8 mouse cellular contexts compared by ENCODE assay signal in the genomic region with DNA sequence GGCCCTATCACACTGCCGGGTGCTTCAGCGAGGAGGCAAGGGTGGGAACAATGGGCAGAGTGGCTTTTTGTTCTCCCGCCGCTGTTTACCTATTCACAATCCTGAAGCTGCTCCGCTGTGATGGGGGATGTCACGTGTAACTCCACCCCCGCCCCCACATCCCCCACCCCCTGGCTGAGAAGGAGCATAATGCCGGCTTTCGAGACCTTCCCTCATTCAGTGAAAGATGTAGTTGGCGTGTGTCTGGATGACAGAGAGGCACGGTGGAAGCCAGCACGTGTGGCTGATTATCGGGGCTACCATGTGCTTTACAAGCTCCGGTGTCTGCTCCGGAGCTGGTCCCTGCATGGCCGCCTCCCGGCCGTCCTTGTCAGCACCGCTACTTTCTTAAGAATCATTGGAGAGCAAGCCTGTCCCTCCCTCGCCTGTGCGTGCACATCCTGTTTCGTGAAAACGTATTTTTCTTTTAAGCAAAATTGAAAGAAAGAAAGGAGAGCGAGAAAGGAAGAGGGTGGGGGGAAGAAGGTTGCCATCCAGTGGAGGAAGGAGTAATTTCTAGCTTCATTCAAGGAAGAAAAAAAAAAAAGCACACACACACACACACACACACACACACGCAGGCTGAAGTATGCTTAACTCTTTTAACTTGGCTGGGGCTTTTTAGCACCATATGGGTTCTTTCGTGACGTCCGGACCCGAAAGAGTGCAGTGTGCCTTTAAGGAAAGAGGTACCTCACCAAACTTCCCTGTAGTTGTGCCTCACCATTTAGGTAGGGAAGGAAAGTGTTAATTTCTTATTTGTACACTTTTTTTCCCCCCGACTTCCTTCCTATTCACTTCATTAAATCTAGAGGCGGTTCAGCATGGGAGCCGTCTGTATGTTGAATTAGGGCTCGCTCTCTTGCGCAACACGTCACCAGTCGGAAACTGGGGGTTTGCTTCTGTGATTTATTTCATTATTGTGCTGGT.
DNase-seq lines count a peak whose midpoint lies in the region; ATAC-seq lines count a peak whose summit lies in the region.

No protein-coding gene starts in this region.

- H3K4me2 ChIP-seq in hindbrain, embryonic 13.5 days: peak overlapping the region; percentile 68

- H3K4me1 ChIP-seq in hindbrain, embryonic 13.5 days (replicated peaks): peaks cover 24% of the 10 kb centered on the region

- no peaks in the 10 kb centered on the region for H3K9me3 ChIP-seq in hindbrain, embryonic 13.5 days

- H3K27me3 ChIP-seq in hindbrain, embryonic 13.5 days: no peaks in the 10 kb centered on the region

- peak; percentile 92 for DNase-seq in NIH3T3 (ENCODE audit: low read depth)
- DNase-seq in cerebellum, adult 8-10 months: peak; percentile 56
- peak; percentile 65 to 72 for DNase-seq in frontal cortex, postnatal 10 days (ENCODE audit: low spot score in 2 of 2)
- DNase-seq in layer of hippocampus, postnatal 36 days: peak; percentile 59 to 62
- peak; percentile 74 for DNase-seq in lung, postnatal 25 days (ENCODE audit: low spot score)
- DNase-seq in retina, postnatal 1 day: peak; percentile 87
- peak; percentile 51 for DNase-seq in urinary bladder, postnatal 25 days (ENCODE audit: low spot score)

- H3K36me3 ChIP-seq in hindbrain, embryonic 13.5 days: no peaks in the 10 kb centered on the region

- peak overlapping the region; percentile 100 for H3K27ac ChIP-seq in hindbrain, embryonic 13.5 days

- peak overlapping the region; percentile 80 for H3K9ac ChIP-seq in hindbrain, embryonic 13.5 days

- WGBS in hindbrain, embryonic 13.5 days: under 1% methylated on average over 36 of the region's 36 CpGs

- peak overlapping the region; percentile 45 for H3K4me3 ChIP-seq in hindbrain, embryonic 13.5 days

- peak; percentile 92 for ATAC-seq in hindbrain, embryonic 13.5 days (ENCODE audit: low FRiP score)

Comparison
In these comparisons a context has a peak if more than half of its experiments do, and no peak if none do; other contexts are left out.
1. Peak in every context shown above with its lines: DNase-seq, ATAC-seq, H3K4me3 ChIP-seq and H3K27ac ChIP-seq.